Mouse (Mus musculus): ENCODE measurements around the gene Pabpc6.

Gene Pabpc6

DNA sequence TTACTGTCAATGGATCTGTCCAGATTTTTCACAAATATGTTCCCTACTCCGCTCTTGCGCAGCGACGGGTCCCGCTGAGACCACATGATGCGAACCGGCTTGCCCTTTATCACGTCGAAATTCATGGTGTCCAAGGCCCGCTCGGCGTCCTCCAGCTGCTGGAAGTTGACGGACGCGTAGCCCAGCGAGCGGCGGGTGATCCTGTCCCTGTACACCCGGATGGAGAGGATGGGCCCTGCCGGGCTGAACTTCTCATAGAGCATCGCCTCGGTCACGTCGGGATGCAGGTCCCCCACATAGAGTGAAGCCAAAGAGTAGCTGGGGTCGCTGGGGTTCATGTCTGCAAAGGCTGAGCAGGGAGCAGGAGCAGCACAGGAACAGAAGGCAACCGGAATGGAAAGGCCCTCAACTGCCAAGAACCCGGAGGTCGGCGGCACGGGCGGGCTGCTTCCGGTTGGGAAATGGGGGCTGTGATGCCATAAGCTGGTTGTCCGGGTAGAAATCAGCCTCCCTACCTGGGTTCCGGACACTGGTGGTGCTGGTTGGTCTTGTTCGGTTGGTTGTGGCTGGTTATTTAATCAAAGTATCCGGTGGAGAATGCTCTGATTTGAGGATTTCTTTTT is at the start of gene Pabpc6:
Gene Pabpc6 (minus strand): TSS at position 435 of the 623 bp plus-strand sequence.
- DNase-seq, result no peak

DNA sequence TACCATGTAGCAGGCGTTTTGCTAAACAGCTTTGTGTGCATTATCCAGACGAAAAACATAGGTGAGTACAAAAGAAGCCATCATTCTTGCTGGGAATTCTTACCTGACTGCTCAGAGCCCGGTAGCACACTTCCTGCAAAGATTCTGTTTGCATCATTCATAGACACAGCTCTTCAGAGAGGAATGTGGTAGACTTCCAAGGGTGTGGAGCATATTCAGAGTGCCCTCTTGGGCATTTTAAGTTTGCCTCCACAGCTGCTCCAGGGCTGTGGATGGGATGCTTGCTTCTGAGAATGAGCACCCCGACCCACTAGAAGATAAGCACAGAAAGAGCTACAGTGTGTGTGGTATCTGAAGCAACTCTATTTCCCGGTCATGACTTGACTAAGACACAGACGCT is 41.4 kb upstream of the Pabpc6 start:
- DNase-seq, result no peak

GRCm38 (mm10) chr17:9708888-9709287 is 39.4 kb upstream of the Pabpc6 start:
- DNase-seq, result no peak

DNA sequence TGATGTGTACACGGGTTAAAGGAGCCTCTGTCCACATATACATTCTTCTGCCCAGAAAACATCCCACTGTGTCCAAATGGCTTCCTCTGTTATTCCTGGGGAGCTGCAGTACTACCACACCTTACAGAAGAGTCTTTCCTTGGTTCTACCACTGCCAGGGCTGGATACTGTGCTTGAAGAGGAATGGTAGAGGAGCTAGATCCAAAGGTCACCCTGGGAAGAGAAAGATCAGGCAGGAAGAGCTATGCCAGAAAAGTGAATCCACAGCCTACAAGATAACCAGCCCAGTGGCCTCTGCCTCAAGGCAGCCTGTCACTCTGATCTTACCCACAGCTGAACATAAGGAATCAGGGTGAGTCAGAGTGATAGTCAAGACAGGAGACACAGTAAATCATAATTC is 37.8 kb upstream of the Pabpc6 start:
- DNase-seq, result no peak

DNA sequence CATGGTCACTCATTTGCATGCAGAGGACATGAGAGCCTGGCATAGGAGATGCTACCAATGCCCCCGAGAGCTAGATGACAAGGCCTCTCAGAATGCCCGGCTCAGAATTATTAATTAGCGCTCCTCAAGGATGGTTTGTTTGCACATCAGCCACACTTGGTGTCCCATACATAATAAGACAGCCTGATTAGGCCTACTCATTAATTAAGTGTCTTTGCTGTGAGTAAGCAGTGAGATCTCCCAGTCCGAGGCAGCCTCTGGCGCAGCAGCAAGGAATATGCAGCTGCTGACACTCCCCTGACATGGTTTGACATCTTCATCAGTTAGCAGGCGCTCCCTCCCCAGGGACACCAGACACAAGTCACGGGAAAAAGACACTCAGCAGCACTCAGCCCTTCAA is 28.2 kb upstream of the Pabpc6 start:
- DNase-seq, result no peak

DNA sequence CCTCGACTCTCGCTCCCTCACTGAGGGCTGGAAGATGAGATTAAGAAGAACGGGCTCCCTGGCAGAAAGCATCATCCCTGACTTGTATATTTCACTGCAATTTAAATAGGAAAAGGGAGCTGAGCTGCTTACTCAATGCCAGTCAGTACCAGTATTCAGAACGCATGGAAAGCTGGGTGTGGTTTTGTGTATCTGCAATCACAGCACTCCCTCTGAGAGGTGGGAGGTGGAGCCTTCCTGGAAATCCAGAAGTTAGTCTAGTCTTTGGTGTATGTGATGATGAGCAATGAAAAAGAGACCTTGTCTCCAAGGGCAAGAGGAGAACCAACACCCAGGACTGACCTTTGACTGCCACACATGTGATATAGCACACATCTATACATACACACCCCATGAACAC is 21.7 kb upstream of the Pabpc6 start:
- DNase-seq, result no peak

- DNase-seq, result no peak
Measured at GRCm38 (mm10) chr17:9683539-9684155, 14.1 kb upstream of the Pabpc6 start.

DNA sequence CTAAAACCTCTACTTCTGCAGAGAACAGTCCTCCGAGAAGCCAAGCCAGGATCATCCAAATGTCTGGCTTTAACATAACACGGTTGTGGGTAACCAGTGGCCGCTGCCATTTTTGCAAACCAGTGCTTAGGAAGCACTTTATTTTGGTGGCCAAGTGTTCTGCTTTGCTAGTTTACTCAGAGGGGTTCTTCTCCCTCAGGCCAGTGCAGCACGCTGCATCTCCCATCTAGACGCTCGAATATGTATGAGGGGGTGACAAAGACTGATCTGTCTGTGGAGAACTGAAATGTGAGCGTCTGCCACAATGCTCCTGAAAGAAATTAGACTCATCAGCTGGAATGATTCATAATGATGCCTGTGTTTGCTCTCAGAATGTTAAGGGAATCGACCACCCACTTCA is 11.2 kb upstream of the Pabpc6 start:
- no peak for DNase-seq

DNA sequence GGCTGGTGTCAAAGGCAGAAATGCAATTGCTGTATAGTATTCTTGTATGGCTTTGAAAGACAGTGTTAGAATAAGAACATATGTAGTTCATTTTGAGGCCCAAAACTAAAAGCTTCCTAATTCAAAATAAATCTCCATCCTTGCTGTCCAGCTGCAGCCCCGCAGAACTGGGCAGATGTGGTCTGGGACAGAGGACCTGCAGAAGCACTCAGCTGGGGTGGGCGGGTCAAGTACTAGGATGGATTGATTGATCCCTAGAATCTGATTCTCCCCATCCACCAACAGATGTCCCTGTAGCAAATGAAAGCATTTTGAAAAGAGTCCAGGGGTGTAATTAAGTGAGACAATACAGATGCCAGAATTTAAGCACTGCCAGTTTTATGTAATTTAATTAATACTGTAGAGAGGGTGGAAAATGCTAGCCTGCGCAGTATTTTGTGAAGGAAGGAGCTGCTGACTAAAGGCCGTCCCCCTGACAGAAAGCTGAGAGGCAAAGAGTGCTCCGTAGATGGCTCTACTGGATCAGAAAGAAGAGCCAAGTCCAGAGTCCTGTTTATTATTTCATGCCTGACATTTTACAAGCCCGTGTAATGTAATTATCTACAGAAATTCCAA is 5.8 kb upstream of the Pabpc6 start:
- no peak for DNase-seq

- no peak for DNase-seq
Measured at GRCm38 (mm10) chr17:9667955-9668354, 1.6 kb downstream of the Pabpc6 start.

GRCm38 (mm10) chr17:9658651-9659050 is 10.9 kb downstream of the Pabpc6 start:
- DNase-seq, result no peak

DNA sequence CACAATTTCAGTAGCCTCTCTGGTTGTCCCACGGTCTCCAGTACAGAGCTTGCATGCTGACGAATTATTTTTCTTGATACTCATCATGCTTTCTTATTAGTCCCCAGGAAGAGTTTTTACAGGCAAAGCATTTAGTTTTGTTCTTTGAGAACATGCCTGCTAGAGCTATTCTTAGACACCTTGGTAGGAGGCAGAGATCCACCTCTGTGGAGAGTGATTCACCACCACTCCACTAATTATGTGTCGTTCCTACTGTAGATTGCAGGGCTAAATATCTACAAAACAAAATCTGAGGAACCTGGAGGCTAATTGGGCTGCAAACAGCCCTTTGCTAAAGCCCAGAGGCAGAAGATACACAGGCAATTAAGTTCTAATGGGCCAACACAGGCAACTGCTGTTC is 15.4 kb downstream of the Pabpc6 start:
- no peak for DNase-seq

- no peak for DNase-seq
Measured at GRCm38 (mm10) chr17:9647644-9648043, 21.9 kb downstream of the Pabpc6 start.

DNA sequence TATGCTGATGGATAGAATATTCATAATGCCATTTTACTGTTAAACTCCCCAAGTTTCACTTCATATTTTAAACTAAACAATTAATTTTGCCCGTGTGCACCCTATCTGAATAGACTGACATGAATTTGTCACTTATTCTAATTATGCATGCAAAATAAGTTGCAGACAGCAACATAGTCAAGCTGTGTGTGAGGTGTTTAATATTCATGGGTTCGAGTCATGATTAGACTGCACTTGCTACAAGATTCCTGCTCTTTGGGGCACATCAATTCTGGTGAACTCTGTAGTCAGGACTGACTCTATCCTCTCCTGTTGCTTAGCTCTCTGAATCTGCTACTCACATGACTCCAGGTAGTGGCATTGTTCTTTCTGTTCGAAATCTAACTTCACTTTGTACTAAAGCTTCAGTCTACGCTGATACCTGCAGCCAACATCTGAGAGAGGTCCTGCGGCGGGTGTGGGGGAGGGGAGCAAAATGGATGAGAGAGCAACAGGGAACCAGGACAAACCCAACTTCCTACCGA is 25.8 kb downstream of the Pabpc6 start:
- no peak for DNase-seq

- DNase-seq, result no peak
Measured at GRCm38 (mm10) chr17:9637011-9637410, 32.5 kb downstream of the Pabpc6 start.

- DNase-seq, result no peak
Measured at GRCm38 (mm10) chr17:9632579-9633252, 36.8 kb downstream of the Pabpc6 start.

DNA sequence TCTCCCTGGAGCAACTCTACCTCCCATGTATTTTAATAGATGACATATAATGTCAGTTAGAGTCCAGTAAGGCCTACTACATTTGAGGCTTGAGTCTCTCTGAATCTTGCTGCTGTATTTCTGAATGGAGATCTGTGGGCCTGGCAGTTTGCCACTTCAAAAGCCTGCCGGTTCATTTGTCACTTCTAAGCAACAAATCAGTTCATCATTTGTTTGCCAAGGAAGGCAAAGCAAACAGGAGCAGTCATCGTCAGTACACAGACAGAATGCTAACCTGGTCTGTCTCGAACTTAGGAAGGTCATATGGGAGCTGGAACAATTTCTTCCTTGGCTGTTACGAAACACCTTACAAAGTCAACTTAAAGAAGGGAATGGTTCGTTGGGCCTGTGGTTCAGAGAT is 37.4 kb downstream of the Pabpc6 start:
- DNase-seq, result no peak

DNA sequence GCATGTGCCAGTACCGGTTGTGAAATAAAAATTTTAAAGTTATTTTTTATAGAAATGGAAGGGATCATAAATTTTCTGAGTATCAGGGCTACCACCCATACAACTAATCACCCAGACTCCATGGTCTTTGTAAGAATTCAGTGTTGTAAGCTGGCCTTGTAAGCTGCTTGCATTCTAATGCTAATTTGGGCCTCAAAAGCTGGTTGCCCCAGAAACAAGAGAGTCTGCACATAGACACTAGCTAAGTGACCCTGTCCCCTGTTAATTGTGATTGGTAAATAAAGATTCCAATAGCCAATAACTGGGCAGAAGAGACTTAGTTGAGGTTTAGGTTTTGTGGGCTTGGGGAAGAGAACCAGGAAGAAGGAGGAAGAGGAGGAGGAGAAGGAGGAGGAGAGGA is 38.4 kb downstream of the Pabpc6 start:
- DNase-seq, result no peak

GRCm38 (mm10) chr17:9627011-9627410 is 42.5 kb downstream of the Pabpc6 start:
- no peak for DNase-seq
